Mouse (Mus musculus) MEL (cell line): Measurements from ENCODE around the gene Pbx2. TPM values are rescaled to one million over a fixed set of nuclear protein-coding genes. Genes with fewer than 3 reads are reported as not detected.

Experiments
- DNase-seq: peaks from one replicate; pipeline ENCODE4 v3.0.0; 2011; ENCODE audit warnings: low read depth, low spot score
- H3K27ac ChIP-seq: 2 replicates; pipeline ENCODE4 v1.5.1; 2012; ENCODE audit warnings: low read depth, mild to moderate bottlenecking, control low read depth, low read length, moderate library complexity; ENCODE audit not compliant: control insufficient read depth
- H3K27me3 ChIP-seq, 2 experiments: fragments of 150-350 bp in 1 of 2; sonication (generic) in 1 of 2; 2 replicates each; pipeline ENCODE4 v1.6.1; 2012; ENCODE audit warnings: low read length in 2 of 2, mild to moderate bottlenecking in 2 of 2, improper control_type of control experiment in 1 of 2, moderate library complexity in 1 of 2; ENCODE audit not compliant: insufficient read depth in 2 of 2, control insufficient read depth in 1 of 2
- H3K36me3 ChIP-seq, 2 experiments: 2 replicates each; pipeline ENCODE4 v1.6.1; 2012 to 2014; ENCODE audit warnings: low read length in 2 of 2, improper control_type of control experiment in 1 of 2, inconsistent platforms in 1 of 2, mild to moderate bottlenecking in 1 of 2; ENCODE audit not compliant: insufficient read depth in 2 of 2, control insufficient read depth in 1 of 2
- H3K4me1 ChIP-seq, 2 experiments: fragments of 150-350 bp in 1 of 2; sonication (generic) in 1 of 2; 2 replicates each; pipeline ENCODE4 v1.6.1; 2012; ENCODE audit warnings: low read length in 2 of 2, improper control_type of control experiment in 1 of 2, mild to moderate bottlenecking in 1 of 2; ENCODE audit not compliant: insufficient read depth in 2 of 2, control insufficient read depth in 1 of 2
- H3K4me3 ChIP-seq, 2 experiments: fragments of 150-350 bp in 1 of 2; sonication (generic) in 1 of 2; 2 replicates each; pipeline ENCODE4 v1.5.1; 2012; ENCODE audit warnings: low read depth in 2 of 2, low read length in 2 of 2, mild to moderate bottlenecking in 2 of 2, moderate library complexity in 2 of 2, control low read depth in 1 of 2, improper control_type of control experiment in 1 of 2; ENCODE audit not compliant: control insufficient read depth in 1 of 2, insufficient read depth in 1 of 2
- H3K79me2 ChIP-seq: 2 replicates; pipeline ENCODE4 v1.6.1; 2012; ENCODE audit warnings: mild to moderate bottlenecking, low read length, moderate library complexity; ENCODE audit not compliant: control insufficient read depth, poor library complexity, insufficient read depth
- H3K9ac ChIP-seq: 2 replicates; pipeline ENCODE4 v1.6.1; 2012; ENCODE audit warnings: low read depth, mild to moderate bottlenecking, control low read depth, low read length, moderate library complexity; ENCODE audit not compliant: control insufficient read depth, poor library complexity, severe bottlenecking
- H3K9me3 ChIP-seq: fragments of 150-350 bp; sonication (generic); replicated peaks from 2 replicates; pipeline ENCODE4 v1.6.1; 2012; ENCODE audit warnings: mild to moderate bottlenecking, low read length, improper control_type of control experiment, moderate library complexity; ENCODE audit not compliant: insufficient read depth
- BHLHE40 ChIP-seq: IDR thresholded peaks from 2 replicates; pipeline ENCODE4 v1.6.1; 2012; ENCODE audit warnings: low read depth, mild to moderate bottlenecking, inconsistent platforms, low read length, improper control_type of control experiment, borderline replicate concordance
- CHD1 ChIP-seq: IDR thresholded peaks from 2 replicates; pipeline ENCODE4 v1.6.1; 2012; ENCODE audit warnings: low read depth, mild to moderate bottlenecking, inconsistent platforms, low read length, improper control_type of control experiment
- CHD2 ChIP-seq: IDR thresholded peaks from 2 replicates; pipeline ENCODE4 v1.6.1; 2011; ENCODE audit warnings: low read length, improper control_type of control experiment
- ELF1 ChIP-seq: IDR thresholded peaks from 2 replicates; pipeline ENCODE4 v1.6.1; 2014; ENCODE audit warnings: low read depth, mild to moderate bottlenecking, inconsistent platforms, low read length, improper control_type of control experiment, moderate library complexity
- EP300 ChIP-seq, 2 experiments: IDR thresholded peaks; 2 replicates each; pipeline ENCODE4 v1.6.1; 2011; ENCODE audit warnings: improper control_type of control experiment in 2 of 2, low read length in 2 of 2, low read depth in 1 of 2, mild to moderate bottlenecking in 1 of 2
- ETS1 ChIP-seq: IDR thresholded peaks from 2 replicates; pipeline ENCODE4 v1.6.1; 2012; ENCODE audit warnings: low read depth, mild to moderate bottlenecking, inconsistent platforms, low read length, improper control_type of control experiment, moderate library complexity
- GABPA ChIP-seq: IDR thresholded peaks from 2 replicates; pipeline ENCODE4 v1.6.1; 2012; ENCODE audit warnings: low read depth, mild to moderate bottlenecking, inconsistent platforms, low read length, improper control_type of control experiment, moderate library complexity
- GATA1 ChIP-seq: IDR thresholded peaks from 2 replicates; pipeline ENCODE4 v1.6.1; 2011; ENCODE audit warnings: low read depth, low read length, improper control_type of control experiment
- HCFC1 ChIP-seq: IDR thresholded peaks from 2 replicates; pipeline ENCODE4 v1.6.1; 2012; ENCODE audit warnings: low read depth, mild to moderate bottlenecking, inconsistent platforms, low read length, improper control_type of control experiment, moderate library complexity
- KAT2A ChIP-seq: conservative IDR thresholded peaks from 2 replicates; pipeline ENCODE4 v1.6.1; 2012; ENCODE audit warnings: low read depth, low read length, improper control_type of control experiment, inconsistent platforms
- MAZ ChIP-seq: IDR thresholded peaks from 2 replicates; pipeline ENCODE4 v1.6.1; 2012; ENCODE audit warnings: low read depth, mild to moderate bottlenecking, inconsistent platforms, low read length, improper control_type of control experiment
- NELFE ChIP-seq: IDR thresholded peaks from 2 replicates; pipeline ENCODE4 v1.6.1; 2011; ENCODE audit warnings: low read depth, low read length, improper control_type of control experiment
- NRF1 ChIP-seq: IDR thresholded peaks from 2 replicates; pipeline ENCODE4 v1.6.1; 2014; ENCODE audit warnings: low read depth, mild to moderate bottlenecking, inconsistent platforms, low read length, improper control_type of control experiment, moderate library complexity; ENCODE audit not compliant: poor library complexity, insufficient read depth, severe bottlenecking
- POLR2A ChIP-seq, 2 experiments: IDR thresholded peaks; 2 replicates each; pipeline ENCODE4 v1.6.1; 2011 to 2012; ENCODE audit warnings: low read length in 2 of 2, mild to moderate bottlenecking in 2 of 2, control low read depth in 1 of 2, improper control_type of control experiment in 1 of 2, low read depth in 1 of 2, moderate library complexity in 1 of 2; ENCODE audit not compliant: control insufficient read depth in 1 of 2, insufficient read depth in 1 of 2, poor library complexity in 1 of 2
- RCOR1 ChIP-seq: IDR thresholded peaks from 2 replicates; pipeline ENCODE4 v1.6.1; 2012; ENCODE audit warnings: low read depth, mild to moderate bottlenecking, inconsistent platforms, low read length, improper control_type of control experiment
- SMC3 ChIP-seq: IDR thresholded peaks from 2 replicates; pipeline ENCODE4 v1.6.1; 2011; ENCODE audit warnings: low read depth, low read length, improper control_type of control experiment
- TAL1 ChIP-seq: IDR thresholded peaks from 2 replicates; pipeline ENCODE4 v1.6.1; 2012; ENCODE audit warnings: mild to moderate bottlenecking, inconsistent platforms, low read length, moderate library complexity, mixed read lengths
- TBP ChIP-seq: IDR thresholded peaks from 2 replicates; pipeline ENCODE4 v1.8.0; 2011; ENCODE audit warnings: low read depth, low read length, improper control_type of control experiment
- TCF12 ChIP-seq: IDR thresholded peaks from 2 replicates; pipeline ENCODE4 v1.6.1; 2014; ENCODE audit warnings: low read depth, mild to moderate bottlenecking, inconsistent platforms, low read length, improper control_type of control experiment, moderate library complexity
- USF2 ChIP-seq, 2 experiments: IDR thresholded peaks; 2 replicates each; pipeline ENCODE4 v1.6.1; 2011 to 2012; ENCODE audit warnings: improper control_type of control experiment in 2 of 2, low read length in 2 of 2, borderline replicate concordance in 1 of 2, inconsistent platforms in 1 of 2, low read depth in 1 of 2, mild to moderate bottlenecking in 1 of 2; ENCODE audit not compliant: insufficient read depth in 1 of 2
- ZC3H11A ChIP-seq: IDR thresholded peaks from 2 replicates; pipeline ENCODE4 v1.6.1; 2012; ENCODE audit warnings: low read depth, mild to moderate bottlenecking, inconsistent platforms, low read length, improper control_type of control experiment
- polyA plus RNA-seq, 2 experiments: library from polyadenylated mRNA; stranded (reverse) in 1 of 2; unstranded in 1 of 2; fragments of >175 nt in 1 of 2; fragments of >200 nt in 1 of 2; gene quantifications; 2 replicates each; pipeline versions ENCODE4 v1.2.1 to v1.2.4; 2012; ENCODE audit warnings: low replicate concordance in 2 of 2, low read depth in 1 of 2; ENCODE audit not compliant: insufficient read length in 2 of 2, insufficient read depth in 1 of 2, missing spikeins in 1 of 2
- total RNA-seq: library from RNA; depleted of rRNA; stranded (reverse); fragments of 300-350 nt; gene quantifications from 2 replicates; pipeline ENCODE4 v1.2.3, GENCODE M21; 2012

The Pbx2 gene
- total and polyA plus RNA-seq, 3 experiments, result 40.3 to 76.7 TPM; not detected in 1

GRCm38 (mm10) chr17:34561200-34561599, 29.9 kb upstream of the Pbx2 start:
- H3K4me1 ChIP-seq, result peaks cover 7 to 18% of the 10 kb centered on the region in 2 experiments
- peak overlapping the region; percentile 67 for H3K27ac ChIP-seq
- peaks cover 0 to 4% of the 10 kb centered on the region in 2 experiments; a peak in 2 of 4 replicates for H3K27me3 ChIP-seq
- DNase-seq, result peak; percentile 89
- H3K36me3 ChIP-seq, result peaks cover 0 to 10% of the 10 kb centered on the region in 2 experiments; a peak in 2 of 4 replicates
- TF ChIP-seq MAZ (0 out of 2 replicates have a peak, but pooled peaks have one; percentile 44), KAT2A (no peak), SMC3 (no peak), GABPA (no peak), TBP (peak; percentile 41; the same call in 1 of the 2 replicates), CHD2 (peak; percentile 37; the same call in 1 of the 2 replicates), TCF12 (peak; percentile 58), ETS1 (0 out of 2 replicates have a peak, but pooled peaks have one; percentile 6), HCFC1 (peak; percentile 49; the same call in 1 of the 2 replicates), BHLHE40 (0 out of 2 replicates have a peak, but pooled peaks have one; percentile 45), ZC3H11A (no peak), CHD1 (no peak), EP300 (IDR thresholded peaks at IDR 0.05; ENCODE audit: low read depth in 1 of 2, low read length in 2 of 2) (peak in 1 of 2 experiments; percentile 41; a peak in 3 of 4 replicates), NRF1 (peak; percentile 62), NELFE (0 out of 2 replicates have a peak, but pooled peaks have one; percentile 22), ELF1 (peak; percentile 60), POLR2A (IDR thresholded peaks at IDR 0.05; ENCODE audit: control insufficient read depth in 1 of 2, insufficient read depth in 1 of 2, low read depth in 1 of 2, low read length in 2 of 2, poor library complexity in 1 of 2) (peak; percentile 14 to 43; a peak in 1 of 4 replicates), GATA1 (no peak), RCOR1 (no peak; the same call in 1 of the 2 replicates), TAL1 (peak; percentile 67), USF2 (IDR thresholded peaks at IDR 0.05; ENCODE audit: borderline replicate concordance in 1 of 2, insufficient read depth in 1 of 2, low read depth in 1 of 2, low read length in 2 of 2) (no peak)
- no peaks in the 10 kb centered on the region for H3K79me2 ChIP-seq
- peak overlapping the region; percentile 43 for H3K9ac ChIP-seq
- no peaks in the 10 kb centered on the region for H3K9me3 ChIP-seq
- peak overlapping the region; percentile 34 to 36 for H3K4me3 ChIP-seq

DNA sequence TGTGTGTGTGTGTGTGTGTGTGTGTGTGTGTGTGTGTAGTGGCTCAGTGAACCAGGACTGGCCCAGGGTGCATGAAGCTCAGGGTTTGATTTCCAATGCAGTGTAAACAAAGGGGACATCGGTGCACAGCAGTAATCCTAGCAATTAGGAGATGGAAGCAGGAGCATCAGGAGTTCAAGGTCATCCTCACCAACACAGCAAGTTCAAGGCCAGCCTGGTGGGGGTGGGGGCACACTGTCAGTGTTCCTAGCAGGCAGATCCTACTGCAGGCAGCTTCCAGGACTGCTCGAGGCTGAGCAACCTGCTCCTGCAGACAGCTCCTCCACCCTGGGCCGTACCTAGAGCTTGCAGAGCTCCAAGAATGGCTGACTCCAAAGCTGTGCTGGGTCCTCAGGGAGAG, 28.5 kb upstream of the Pbx2 start:
- Histone ChIP-seq H3K9ac (no peak overlapping the region), H3K4me3 (no peak overlapping the region), H3K27me3 (peaks cover 0 to 4% of the 10 kb centered on the region in 2 experiments; a peak in 2 of 4 replicates), H3K79me2 (no peaks in the 10 kb centered on the region), H3K36me3 (peaks cover 0 to 10% of the 10 kb centered on the region in 2 experiments; a peak in 2 of 4 replicates), H3K27ac (no peak overlapping the region), H3K4me1 (peaks cover 7 to 18% of the 10 kb centered on the region in 2 experiments), H3K9me3 (no peaks in the 10 kb centered on the region)
- no peak for DNase-seq
- TF ChIP-seq POLR2A (IDR thresholded peaks at IDR 0.05; ENCODE audit: control insufficient read depth in 1 of 2, insufficient read depth in 1 of 2, low read depth in 1 of 2, low read length in 2 of 2, poor library complexity in 1 of 2), result no peak
